Mouse (Mus musculus) kidney, postnatal 4 days (tissue): ENCODE results near the gene Fam102a.
"Not testable (repeated sequence)": the region's sequence is repeated elsewhere in the genome, so short reads cannot be mapped to it uniquely, and the experiment has no call there.

ENCODE experiments used
- DNase-seq, 2 experiments: peaks; one replicate each; pipeline ENCODE4 v3.0.0; 2021; ENCODE audit warnings: mixed read lengths in 2 of 2

The Fam102a gene

DNA sequence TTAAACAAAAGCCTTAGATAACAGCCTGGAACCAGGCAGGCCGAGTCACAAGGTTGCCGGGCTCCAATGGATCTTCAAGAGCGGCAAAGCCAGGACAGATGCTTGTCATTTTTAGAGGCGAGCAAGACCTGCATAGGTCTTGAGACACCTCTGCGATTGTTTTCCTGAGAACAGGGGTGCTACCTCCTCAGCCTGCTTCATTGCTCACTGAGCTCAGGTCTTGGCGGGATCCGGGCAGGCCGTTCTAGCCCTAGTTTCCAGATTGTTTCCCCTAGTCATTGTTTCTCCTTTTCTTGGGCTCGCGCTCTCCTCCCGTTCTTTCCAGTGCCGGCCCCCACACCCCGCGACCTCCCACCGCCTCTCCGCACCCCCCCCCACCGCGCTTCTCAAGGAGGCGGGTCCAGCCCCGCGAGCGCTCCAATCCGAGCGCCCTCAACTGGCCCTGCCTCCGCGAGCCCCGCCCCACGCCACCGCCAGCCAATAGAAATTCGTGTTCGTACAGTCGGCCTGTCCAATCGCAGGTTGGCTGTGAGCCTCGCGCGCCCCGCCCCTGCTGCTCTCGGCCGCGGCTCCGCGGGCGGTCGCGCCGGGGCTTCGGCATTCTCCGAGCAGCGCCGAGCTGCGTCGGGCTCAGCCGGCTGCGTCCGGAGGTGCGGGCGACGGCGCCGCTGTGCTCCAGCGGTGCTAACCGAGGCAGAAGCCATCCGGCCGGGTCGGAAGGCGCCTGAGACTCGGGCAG, at the start of gene Fam102a:
Gene Fam102a, plus strand, starts transcription at position 600 of the 739 bp plus-strand sequence.
- DNase-seq: peak; percentile 100

DNA sequence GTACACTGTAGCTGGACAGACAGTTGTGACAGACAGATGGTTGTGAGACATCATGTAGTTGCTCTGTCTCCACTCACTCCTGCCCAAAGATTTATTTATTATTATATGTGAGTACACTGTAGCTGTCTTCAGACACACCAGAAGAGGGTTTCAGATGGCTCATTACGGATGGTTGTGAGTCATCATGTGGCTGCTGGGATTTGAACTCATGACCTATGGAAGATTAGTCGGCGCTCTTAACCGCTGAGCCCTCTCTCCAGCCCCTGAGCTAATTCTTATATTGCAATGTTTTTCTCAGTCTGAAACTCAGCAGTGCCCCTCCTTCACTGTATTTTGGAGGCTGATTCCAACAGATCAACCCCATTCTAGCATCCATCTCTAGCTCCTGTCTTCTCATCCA, 49.4 kb upstream of the Fam102a start:
- DNase-seq: no peak

DNA sequence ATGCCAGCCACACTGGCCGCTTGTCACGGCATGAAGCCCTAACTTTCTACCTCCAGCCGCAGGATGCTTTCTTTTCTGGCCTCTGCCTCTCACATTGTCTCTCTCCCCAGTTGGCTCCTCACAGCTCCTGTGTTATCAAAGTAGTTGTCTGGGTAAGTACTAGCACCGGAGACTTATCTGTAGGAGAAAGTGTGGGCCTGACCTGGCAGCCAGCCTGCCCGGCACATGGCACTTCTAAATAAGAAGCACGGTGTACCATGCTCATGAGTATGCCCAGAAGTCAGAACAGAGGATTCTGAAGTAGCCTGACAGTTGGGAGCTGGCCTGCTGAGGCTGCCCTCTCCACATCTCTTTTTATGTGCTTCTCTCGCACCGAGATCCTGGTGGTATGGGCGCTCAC, 49.0 kb upstream of the Fam102a start:
- DNase-seq: no peak

DNA sequence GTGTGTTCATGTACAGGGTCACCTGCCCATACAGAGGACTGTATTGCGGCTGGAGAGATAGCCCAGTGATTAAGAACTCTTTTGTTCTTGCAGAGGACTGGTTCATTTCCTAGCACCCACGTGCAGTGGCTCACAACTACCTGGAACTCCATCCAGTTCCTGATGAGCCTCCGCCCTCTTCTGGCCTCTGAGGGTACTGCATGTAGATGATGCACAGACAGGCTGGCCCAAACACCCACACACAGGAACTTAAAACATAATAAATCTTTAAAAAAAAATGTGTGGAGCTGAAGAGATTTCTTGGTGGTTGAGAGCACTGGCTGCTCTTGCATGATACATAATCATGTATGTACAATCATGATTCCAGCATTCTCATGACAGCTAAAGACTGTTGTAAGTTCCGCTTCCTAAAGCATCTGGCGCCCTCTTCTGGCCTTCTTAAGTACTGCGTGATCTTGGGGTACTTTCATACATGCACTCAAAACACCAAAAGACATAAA, 48.0 kb upstream of the Fam102a start:
- DNase-seq: peak; percentile 97

DNA sequence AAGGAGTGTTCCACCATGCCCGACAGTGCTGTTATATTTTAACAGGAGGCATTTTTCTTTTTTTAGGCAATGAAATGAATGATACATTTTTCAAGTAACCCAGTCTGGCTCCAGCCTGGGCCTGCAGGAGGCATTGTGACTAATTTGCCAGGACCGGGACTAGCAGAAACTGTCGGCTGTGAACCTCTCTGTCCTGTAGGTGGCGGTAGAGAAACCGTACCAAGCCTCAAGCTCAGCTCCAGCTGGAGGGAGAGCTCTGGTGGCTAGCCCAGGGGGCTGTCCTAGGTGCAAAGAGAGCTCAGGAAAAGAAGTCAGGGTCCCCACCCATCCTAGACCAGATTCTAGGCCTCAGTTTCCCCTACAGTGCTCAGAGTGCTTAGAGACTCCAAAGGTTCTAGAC, 46.5 kb upstream of the Fam102a start:
- peak; percentile 86 to 92 for DNase-seq

DNA sequence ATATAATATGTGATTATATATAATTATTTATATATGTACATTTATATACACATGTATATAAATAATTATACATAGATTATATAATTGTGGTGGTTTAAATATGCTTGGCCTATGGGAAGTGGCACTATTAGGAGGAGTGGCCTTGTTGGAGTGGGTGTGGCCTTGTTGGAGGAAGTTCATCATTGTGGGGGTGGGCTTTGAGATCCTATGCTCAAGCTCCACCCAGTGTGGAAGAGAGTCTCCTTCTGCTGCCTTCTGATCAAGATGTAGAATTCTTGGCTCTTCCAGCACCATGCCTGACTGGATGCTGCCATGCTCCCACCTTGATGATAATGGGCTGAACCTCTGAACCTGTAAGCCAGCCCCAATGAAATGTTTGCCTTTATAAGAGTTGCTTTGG, 44.4 kb upstream of the Fam102a start:
- not testable (repeated sequence) for DNase-seq

DNA sequence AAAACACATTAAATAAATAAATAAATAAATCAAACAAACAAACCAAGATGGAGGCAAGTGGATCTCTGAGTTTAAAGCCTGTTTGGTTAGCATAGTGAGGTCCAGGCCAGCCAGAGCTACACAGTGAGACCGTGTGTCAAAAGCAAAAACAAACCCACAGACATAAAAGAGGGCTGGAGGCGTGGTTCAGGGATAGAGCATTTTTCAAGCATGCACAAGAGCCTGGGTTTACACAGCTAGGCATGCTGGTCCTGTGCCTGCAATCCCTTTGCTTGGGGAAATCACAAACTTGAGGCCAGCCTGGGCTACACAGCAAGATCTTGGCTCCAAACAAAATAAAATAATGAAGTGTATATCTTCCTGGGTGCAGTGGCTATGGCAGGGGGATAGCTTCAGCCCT, 42.5 kb upstream of the Fam102a start:
- DNase-seq: no peak

DNA sequence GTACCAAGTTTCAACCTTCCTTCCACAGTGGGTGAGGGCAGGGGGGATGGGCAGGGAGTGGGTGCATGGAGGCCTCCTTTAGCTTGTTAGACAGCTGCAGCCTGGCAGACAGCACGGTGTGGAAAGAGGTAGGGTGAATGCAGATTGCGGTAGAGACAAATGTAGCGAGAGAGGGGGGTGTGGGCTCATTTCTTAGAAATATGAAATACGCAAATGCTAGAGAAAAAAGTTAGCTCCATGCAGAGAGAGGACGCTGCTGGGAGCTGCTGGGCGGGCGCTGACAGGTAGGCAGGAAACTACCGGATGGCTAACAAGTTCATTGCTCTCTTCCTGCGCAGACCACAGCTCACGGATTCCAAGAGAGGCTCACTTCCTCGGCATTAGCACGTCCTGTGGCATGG, 41.8 kb upstream of the Fam102a start:
- no peak for DNase-seq

DNA sequence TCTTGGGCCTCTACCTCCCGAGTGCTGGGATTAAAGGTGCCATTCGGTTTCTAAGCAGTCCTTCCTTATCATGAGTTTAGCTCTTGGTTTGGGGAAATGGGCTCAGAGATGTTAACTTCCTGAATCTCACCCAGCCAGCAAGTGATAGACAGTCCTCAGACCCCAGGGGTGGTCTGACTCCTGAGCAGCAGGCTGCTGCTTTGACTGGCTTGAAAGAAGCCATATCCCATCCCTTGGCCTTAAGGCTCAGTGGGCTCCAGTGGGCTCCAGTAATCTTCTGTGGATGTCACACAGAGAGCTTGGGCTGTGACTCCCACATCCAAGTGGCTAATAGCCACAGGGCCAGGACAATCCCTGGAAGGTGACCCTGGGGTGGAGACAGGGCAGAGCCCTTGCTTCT, 40.6 kb upstream of the Fam102a start:
- no peak for DNase-seq

DNA sequence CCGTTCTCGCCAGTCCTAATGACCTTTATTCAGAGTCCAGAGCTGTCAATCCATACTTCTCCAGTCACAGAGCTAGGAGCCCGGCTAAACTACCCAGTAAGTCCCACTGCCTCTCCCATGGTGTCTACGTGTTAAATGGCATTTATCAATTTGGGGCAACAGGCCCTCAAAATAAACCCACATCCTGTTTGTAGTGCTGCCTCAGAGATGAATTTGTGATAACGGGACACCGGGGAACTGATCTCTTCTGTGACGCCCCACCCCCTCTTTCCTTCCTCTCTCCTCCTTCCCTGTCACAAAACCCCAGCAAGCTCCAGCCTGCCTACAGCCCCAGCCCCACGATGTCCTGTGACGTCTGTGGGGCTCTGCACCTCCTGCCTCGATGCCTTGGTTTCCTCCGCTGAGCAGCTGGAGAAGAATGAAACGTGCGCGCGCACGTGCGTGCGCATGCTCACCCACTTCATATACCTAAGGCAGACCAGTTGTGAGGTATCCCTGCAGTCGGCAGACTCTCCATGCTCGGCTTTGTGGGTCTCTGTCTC, 39.9 kb upstream of the Fam102a start:
- DNase-seq: peak; percentile 32 to 56

DNA sequence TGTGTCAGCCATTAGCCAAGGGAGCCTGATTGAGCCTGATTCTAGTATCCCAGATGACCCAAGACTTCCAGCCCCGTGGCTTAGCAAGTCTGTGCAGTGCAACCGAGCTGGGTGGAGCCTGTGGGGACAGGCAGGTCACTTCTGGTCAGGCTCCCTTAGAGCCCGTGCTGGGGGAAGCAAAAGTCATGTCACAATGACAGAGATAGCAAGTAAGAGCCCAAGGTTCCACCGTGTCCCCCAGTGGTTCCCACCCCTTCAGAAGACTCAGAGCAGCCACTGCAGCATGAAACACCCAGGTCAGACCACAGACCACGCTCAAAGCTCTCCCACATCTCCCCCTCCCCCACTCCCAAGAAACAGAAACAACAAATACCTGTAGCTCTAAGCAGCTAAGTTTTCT, 38.9 kb upstream of the Fam102a start:
- DNase-seq: no peak

DNA sequence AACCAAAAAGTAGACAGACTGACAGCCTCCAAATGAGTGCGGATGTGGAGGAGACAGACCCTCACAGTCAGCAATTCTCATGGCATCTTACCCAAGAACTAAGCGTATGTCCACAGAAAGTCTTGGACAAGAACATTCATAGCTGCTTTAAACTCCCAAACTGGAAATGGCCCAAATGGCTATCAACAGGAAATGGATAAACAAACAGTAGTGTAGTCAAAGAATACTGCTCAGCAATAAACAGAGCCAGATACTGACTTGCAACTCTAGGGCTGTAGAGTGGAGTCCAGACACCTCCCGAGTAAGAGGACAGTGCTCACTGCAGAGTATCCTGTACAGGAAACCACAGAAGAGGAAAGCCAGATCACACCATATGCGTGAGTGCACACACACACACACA, 35.8 kb upstream of the Fam102a start:
- no peak for DNase-seq

DNA sequence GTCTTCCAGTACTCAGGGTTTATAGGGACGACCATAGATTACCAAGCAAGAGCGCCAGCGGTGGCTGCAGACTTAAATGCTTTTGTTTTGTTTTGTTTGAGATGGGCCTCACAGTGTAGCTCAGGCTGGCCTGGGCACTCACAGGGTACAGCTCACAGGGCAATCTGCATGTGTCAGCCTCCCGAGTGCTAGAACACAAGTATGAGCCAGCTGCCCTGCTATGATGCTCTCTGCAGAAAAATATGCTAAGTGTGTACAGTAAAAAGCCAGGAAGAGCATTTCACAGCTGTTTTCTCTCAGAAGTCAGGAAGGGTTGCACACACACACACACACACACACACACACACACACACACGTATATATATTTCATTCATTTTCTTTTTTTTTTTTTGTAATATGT, 34.7 kb upstream of the Fam102a start:
- DNase-seq: no peak

DNA sequence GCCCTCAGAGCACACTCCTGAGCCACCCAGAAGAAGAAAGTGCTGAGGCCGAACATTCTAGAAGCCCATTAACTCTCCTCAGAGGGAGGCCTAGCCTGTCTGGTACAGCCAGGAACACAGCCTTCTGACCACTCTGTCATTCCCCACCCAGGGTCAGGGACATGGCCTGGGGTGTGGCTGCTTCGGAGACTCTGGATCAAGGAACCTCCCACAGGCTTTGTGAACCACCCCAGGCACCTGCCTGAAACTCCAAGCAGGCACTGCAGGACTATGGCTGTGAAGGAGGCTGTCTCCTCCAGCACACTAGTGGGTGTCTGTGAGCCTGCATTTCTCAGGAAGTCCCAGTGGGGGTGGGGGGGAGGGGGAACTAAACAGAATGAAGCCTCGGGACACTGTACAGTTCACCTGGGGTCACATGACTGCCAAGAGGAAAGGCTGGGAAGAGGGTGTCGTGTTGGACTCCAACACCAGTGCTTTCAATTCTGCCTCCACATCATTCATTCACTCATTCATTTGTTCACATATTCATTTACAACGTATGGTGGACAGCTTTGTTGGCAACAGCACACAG, 33.3 kb upstream of the Fam102a start:
- DNase-seq: no peak

DNA sequence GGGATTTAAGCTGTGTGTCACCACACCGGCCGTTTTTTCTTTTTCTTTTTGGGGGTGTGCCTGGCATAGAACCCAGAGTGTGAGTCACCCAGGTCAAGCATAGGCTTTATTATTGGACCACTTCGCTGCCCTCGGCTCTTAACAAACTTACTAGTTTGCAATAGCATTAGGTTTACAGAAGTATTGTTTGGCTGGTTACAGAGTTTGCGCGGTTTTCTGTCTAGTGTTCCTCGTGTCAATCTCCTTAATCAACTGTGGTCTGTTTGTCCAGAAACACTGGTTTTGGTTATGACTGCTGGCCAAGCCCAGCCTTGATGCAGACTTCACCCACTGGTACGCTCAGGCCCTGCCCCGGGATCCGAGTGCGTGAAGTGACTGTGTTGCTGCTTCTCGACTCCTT, 32.3 kb upstream of the Fam102a start:
- no peak for DNase-seq

DNA sequence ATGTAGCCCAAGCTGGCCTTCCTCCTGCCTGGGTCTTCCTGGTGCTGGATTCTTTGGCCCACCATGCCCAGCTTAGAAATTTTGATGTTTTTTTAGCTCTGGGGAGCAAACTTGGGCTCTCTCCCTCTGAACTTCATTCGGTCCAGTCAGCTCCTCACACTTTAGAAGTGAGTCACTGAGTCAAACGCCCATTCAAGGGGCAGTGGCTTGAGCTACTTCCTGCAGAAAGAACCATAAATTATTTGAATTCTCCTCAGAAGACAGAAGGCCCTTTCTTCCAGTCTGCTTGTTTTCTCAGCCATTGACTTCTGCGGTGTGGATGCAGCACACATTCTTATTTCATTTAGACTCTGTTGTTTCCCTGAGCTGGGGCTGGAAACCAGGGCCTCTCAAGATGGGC, 31.5 kb upstream of the Fam102a start:
- DNase-seq: no peak

DNA sequence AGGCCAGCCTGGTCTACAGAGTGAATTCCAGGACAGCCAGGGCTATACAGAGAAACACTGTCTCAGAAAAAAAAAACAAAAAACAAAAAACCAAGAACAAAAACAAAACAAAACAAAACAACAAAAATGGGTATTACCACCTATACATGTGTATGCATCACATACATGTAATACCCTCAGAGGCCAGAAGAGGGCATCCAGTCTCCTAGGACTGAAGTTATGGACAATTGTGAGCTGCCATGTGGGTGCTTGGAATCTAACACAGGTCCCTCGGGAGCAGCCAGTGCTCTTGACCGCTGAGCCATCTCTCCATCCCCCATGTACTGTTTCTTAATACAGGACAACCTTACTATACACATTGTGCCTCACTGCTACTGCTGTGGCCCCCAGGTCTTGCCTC, 29.6 kb upstream of the Fam102a start:
- no peak for DNase-seq

DNA sequence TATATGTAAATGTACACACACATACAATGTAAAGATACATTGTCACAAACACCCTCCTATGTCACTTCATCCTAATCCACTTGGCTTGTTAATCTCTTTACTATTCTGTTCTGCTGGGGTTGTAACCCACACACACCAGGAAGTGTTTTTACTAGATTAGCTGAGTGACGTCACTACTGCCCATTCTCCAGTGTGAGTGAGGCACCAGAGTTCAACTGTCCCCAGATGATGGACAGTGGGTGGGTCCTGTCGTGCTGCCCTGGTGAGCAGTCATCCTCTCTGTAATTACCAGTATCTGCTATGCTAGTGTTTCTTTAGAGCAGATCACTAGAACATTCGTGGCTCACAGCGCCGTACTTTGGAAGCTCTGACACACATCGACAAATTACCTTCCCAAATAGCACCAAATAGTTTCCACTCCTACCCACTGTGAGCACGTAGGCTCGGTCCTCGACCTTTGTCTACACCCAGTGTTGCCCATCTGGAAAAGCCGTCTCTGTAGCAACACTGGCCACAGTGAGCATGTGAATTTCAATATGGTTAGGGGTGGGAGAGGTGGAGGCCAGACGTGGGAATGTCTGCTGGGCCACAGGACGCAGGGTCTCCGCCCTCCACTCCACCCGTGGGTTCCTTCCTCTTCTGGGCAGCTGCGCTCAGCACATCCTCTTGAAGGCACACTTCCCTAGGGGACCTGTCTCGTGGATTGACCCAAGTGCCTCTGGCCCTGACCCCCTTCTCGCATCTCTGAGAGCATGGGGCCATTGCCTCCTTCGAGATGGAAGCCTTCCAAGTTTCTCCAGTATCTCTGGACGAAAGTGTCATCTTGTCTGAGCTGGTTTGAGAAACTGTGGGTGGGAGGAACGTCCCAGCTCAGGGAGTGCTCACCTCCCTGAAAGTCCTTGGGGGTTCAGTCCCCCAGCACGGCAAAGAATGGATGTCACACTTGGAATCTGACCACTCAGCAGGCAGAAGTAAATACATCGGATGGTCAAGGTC, 28.2 kb upstream of the Fam102a start:
- peak in 1 of 2 experiments; percentile 41 for DNase-seq

DNA sequence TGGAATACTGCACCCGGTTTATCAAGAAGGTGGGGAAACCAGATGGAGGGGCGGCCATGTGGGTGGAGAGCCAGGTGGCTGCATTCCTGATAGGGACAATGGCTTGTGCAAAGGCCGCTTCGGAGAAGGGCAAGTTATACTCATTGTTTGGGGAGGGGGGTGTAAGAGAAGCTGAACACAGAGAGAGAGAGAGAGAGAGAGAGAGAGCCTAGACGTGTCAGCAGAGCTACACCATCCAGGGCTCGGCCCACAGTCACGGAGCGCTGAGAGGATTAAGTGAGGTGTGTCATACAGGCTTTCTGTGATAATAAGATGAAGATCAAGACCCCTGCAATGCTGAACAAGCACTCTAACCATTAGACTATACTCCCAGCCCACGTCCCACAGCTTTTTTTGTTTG, 27.2 kb upstream of the Fam102a start:
- no peak for DNase-seq

DNA sequence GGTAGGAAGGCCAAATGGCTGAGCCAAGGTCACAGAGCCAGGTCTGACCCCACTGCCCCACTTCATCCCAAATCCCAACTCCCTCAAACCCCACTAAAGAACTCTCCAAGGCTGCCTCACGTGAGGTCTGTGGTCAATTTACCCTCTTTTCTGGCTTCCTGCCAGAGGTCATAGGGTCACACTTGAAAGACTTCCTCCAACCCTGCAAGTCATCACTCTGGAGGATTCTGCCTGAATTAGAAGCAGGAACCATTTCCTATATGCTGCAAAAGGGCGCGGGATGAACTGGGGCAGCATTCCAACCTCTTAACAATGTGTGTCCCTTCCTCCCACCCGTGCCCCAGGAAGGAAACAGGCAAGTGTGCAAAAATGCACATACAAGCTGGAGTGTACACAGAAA, 25.8 kb upstream of the Fam102a start:
- DNase-seq: peak; percentile 62 to 78

DNA sequence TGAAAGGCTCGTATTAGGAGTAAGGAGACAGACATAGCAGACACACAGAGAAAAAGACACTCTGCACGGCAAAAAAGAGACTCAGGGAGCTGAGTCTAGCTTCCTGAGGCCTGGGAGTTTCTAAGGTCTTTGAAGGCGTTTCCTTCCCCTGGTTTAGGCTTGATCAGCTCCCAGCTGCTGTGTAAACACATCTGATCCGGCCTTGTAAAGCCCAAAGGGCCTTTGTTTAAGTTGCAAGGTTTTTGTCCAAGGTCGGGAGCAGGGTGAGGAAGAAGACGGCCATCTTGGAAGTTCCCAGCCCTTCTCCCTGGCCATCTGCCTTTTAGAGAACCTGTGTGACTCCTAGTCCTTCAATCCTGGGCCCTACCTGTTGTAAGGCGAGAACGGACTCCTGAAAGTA, 25.2 kb upstream of the Fam102a start:
- no peak for DNase-seq

DNA sequence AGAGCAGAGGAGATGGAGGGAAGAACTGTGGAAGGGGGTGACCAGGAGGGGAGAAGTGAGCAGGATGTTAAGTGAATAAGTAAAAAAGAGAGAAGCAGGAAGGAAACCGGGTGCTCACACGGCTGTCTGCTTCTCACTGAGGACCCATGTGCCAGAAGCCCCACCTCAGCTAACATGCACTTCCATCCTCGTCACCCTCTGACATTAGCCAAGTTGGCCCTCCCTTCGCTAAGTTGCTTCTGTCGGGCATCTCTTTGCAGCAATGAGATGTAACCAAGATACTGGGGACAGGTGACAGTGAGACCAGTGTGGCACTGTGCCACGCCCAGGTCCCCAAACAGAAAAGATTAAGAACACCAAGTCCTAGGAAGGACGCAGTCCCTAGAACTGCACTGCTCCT, 22.5 kb upstream of the Fam102a start:
- no peak for DNase-seq

DNA sequence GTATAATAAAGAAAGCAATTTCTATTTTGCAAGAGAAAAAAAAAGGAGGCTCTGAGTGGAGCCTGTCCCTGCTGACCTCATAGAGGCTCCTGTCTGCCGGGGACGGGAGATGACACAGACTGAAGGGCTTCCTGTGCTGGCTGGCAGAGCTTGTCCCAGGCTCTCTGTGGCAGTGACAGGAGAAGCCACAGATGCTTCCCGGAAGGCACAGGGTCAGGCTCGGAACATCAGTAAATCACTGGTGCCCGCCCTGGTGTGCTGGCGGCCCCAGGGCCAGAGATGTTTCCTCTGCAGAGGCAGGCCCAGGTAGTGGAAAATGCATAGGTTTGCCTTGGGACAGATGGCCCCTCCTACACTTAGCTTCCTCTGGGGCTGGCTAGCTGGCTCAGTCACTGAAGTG, 20.8 kb upstream of the Fam102a start:
- peak; percentile 54 to 69 for DNase-seq
